Mouse (Mus musculus) embryonic stem cell, embryonic (primary cell): ENCODE results near the gene Zfp652.

ENCODE experiments used
- CTCF ChIA-PET, 4 experiments: fragments of 300-600 bp in 2 of 4; fragments of 350-600 bp in 2 of 4; sonication (Branson Sonifier 250); formaldehyde crosslinking; loops; one replicate each; lab custom pipeline; 2022; ENCODE audit warnings: inconsistent platforms in 2 of 4; lab: Charles Lee
- POLR2A ChIA-PET, 4 experiments: fragments of 300-600 bp in 2 of 4; fragments of 350-600 bp in 2 of 4; sonication (Branson Sonifier 250); formaldehyde crosslinking; loops; one replicate each; lab custom pipeline; 2022; ENCODE audit warnings: antibody characterized with exemption in 4 of 4, inconsistent platforms in 1 of 4; lab: Charles Lee

Gene Zfp652

GRCm38 (mm10) chr11:95771665-95772064 is 59.2 kb downstream of the Zfp652 start:
- ChIA-PET POLR2A (interaction anchor here (0.5 to 3.1 kb wide), 15 partner anchors 9 to 263 kb away, joined by 3 to 12 read pairs (median 3); partner anchors contain the start of gene Phb (in 1 of the 4)), CTCF (interaction anchor here in 3 of 4 experiments (0.9 to 1.5 kb wide), 4 partner anchors 20 to 132 kb away, joined by 3 to 4 read pairs (median 3); no protein-coding TSS in a partner anchor)

- POLR2A ChIA-PET: interaction anchor here in 3 of 4 experiments (0.6 to 3.3 kb wide), 23 partner anchors 8 to 436 kb away, joined by 3 to 13 read pairs (median 3); partner anchors contain the start of genes Fam117a (in 1 of the 3) and Phospho1 (in 1 of the 3)
These were observed 60.8 kb downstream of the Zfp652 start for GRCm38 (mm10) chr11:95773264-95773663.

DNA sequence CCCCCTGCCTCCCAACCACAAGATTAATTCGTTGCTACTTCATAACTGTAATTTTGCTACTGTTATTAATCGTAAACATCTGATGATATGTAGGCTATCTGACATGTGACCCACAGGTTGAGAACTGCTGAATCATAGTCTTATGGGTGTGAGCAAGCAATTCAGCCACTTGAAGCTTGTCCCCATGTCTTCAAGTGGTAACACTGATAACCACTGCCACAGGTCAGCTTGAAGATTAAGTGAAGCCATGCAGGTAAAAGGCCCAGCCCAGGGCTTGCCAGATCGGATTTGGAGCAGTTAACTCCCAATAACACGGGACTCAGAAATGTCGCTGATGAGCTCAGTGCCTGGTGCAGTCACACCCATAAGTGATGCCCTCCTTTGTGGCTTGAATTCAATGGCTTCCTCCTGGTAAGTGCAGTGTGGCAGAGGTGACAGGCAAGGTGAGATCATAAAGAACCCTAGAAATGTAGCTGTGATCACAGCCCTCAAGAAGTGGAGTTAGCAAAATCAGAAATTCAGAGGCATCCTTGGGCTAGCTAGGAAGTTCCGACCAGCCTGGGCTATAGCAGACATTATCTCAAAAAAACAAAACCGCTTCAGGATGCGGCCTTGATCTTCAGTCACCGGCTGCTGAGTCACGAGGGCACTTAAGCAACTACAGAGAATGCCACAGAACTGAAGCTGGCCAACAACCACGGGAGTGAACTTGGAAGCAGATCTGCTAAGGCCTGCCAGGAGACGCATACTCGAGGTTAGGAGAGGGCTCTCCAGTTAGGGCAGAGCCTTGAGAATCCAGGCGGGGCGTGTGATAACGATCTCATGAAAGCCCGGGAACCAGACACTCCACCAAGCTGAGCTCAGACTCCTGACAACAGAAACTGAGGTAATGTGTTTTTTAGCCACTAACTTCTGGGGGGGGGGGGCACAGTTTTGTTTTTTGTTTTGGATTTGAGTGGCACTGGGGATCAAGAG is 65.1 kb downstream of the Zfp652 start:
- POLR2A ChIA-PET: interaction anchor here in 3 of 4 experiments (0.6 to 3.2 kb wide), 23 partner anchors 9 to 745 kb away, joined by 3 to 23 read pairs (median 4); partner anchors contain the start of genes Atp5g1 (in 2 of the 3), Abi3 (in 1 of the 3) and Snf8 (in 1 of the 3)
- CTCF ChIA-PET: interaction anchor here (0.6 to 3.0 kb wide), 15 partner anchors 8 to 936 kb away, joined by 3 to 21 read pairs (median 3); no protein-coding TSS in a partner anchor

More at GRCm38 (mm10) chr11:95773264-95773663, 60.8 kb downstream of the Zfp652 start:
- CTCF ChIA-PET: interaction anchor here in 3 of 4 experiments (0.5 to 1.2 kb wide), 6 partner anchors 13 to 1349 kb away, joined by 3 to 4 read pairs (median 3); no protein-coding TSS in a partner anchor

- POLR2A ChIA-PET: interaction anchor here (0.5 to 3.2 kb wide), 12 partner anchors 10 to 297 kb away, joined by 3 to 23 read pairs (median 4); partner anchors contain the start of genes Abi3 (in 1 of the 4) and Atp5g1 (in 1 of the 4)
- CTCF ChIA-PET: interaction anchor here (0.5 to 3.0 kb wide), 20 partner anchors 8 to 297 kb away, joined by 3 to 21 read pairs (median 3); partner anchors contain the start of gene Atp5g1 (in 1 of the 4)
These were observed 66.4 kb downstream of the Zfp652 start for GRCm38 (mm10) chr11:95778831-95779251.

DNA sequence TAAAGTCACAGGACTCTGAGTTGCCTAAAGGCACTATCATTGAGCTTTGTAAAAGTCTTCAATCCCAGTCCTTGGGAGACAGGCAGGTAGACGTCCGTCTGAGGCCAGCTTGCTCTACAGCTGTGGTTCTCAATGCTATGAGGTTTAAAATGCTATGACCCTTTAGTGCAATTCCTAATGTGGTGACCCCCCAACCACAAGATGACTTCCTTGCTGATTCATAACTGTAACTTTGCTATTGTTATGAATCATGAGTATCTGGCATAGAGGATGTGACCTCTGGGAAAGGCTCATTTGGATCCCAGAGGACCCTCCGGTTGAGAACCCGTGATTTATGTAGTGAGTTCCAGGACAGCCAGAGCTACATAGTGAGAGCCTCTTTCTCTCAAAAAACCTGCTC is 66.9 kb downstream of the Zfp652 start:
- ChIA-PET POLR2A (interaction anchor here in 3 of 4 experiments (0.5 to 3.2 kb wide), 12 partner anchors 11 to 183 kb away, joined by 3 to 23 read pairs (median 4); partner anchors contain the start of gene Abi3 (in 1 of the 3)), CTCF (interaction anchor here (0.5 to 3.0 kb wide), 21 partner anchors 8 to 516 kb away, joined by 3 to 21 read pairs (median 3); no protein-coding TSS in a partner anchor)

GRCm38 (mm10) chr11:95780480-95780879 is 68.0 kb downstream of the Zfp652 start:
- ChIA-PET CTCF (interaction anchor here in 2 of 4 experiments (0.6 to 1.5 kb wide), 3 partner anchors 10 to 1108 kb away, joined by 3 to 7 read pairs (median 4); no protein-coding TSS in a partner anchor), POLR2A (interaction anchor here in 2 of 4 experiments (0.6 to 1.7 kb wide), 6 partner anchors 11 to 160 kb away, joined by 3 to 9 read pairs (median 4); no protein-coding TSS in a partner anchor)

GRCm38 (mm10) chr11:95781557-95781956 is 69.1 kb downstream of the Zfp652 start:
- ChIA-PET CTCF (interaction anchor here in 3 of 4 experiments (0.6 to 1.5 kb wide), 9 partner anchors 11 to 104 kb away, joined by 3 to 7 read pairs (median 3); no protein-coding TSS in a partner anchor), POLR2A (interaction anchor here in 3 of 4 experiments (0.5 to 1.8 kb wide), 29 partner anchors 8 to 467 kb away, joined by 3 to 12 read pairs (median 4); no protein-coding TSS in a partner anchor)

- POLR2A ChIA-PET: interaction anchor here in 2 of 4 experiments (0.6 to 1.6 kb wide), 3 partner anchors 12 to 231 kb away, joined by 3 read pairs; no protein-coding TSS in a partner anchor
- CTCF ChIA-PET: interaction anchor here in 3 of 4 experiments (0.5 to 0.8 kb wide), 4 partner anchors 72 to 360 kb away, joined by 3 to 16 read pairs (median 3); no protein-coding TSS in a partner anchor
These were observed 71.0 kb downstream of the Zfp652 start for GRCm38 (mm10) chr11:95783457-95783856.

GRCm38 (mm10) chr11:95783958-95784357 is 71.5 kb downstream of the Zfp652 start:
- POLR2A ChIA-PET: interaction anchor here in 3 of 4 experiments (0.6 to 2.2 kb wide), 5 partner anchors 8 to 230 kb away, joined by 3 to 11 read pairs (median 3); no protein-coding TSS in a partner anchor
- CTCF ChIA-PET: interaction anchor here (0.5 to 0.8 kb wide), 5 partner anchors 44 to 360 kb away, joined by 3 to 16 read pairs (median 3); no protein-coding TSS in a partner anchor

GRCm38 (mm10) chr11:95785675-95786074 is 73.2 kb downstream of the Zfp652 start:
- POLR2A ChIA-PET: interaction anchor here in 2 of 4 experiments (0.6 to 2.2 kb wide), 6 partner anchors 12 to 320 kb away, joined by 3 to 11 read pairs (median 6); no protein-coding TSS in a partner anchor
- CTCF ChIA-PET: interaction anchor here in 3 of 4 experiments (0.6 to 1.6 kb wide), 9 partner anchors 10 to 154 kb away, joined by 3 to 4 read pairs (median 3); no protein-coding TSS in a partner anchor

- CTCF ChIA-PET: interaction anchor here in 3 of 4 experiments (0.5 to 2.0 kb wide), 16 partner anchors 8 to 306 kb away, joined by 3 to 9 read pairs (median 4); no protein-coding TSS in a partner anchor
These were observed 74.0 kb downstream of the Zfp652 start for GRCm38 (mm10) chr11:95786511-95786910.

GRCm38 (mm10) chr11:95789451-95789891 is 77.0 kb downstream of the Zfp652 start:
- POLR2A ChIA-PET: interaction anchor here in 1 of 4 experiments (1.1 kb wide), 1 partner anchor 8 kb away, joined by 3 read pairs; no protein-coding TSS in a partner anchor
- CTCF ChIA-PET: interaction anchor here in 1 of 4 experiments (1.0 kb wide), 1 partner anchor 10 kb away, joined by 3 read pairs; no protein-coding TSS in a partner anchor

More at GRCm38 (mm10) chr11:95786511-95786910, 74.0 kb downstream of the Zfp652 start:
- POLR2A ChIA-PET: interaction anchor here in 2 of 4 experiments (0.8 to 1.3 kb wide), 5 partner anchors 11 to 243 kb away, joined by 3 to 7 read pairs (median 3); no protein-coding TSS in a partner anchor

- POLR2A ChIA-PET: interaction anchor here in 2 of 4 experiments (1.8 to 2.2 kb wide), 3 partner anchors 10 to 13 kb away, joined by 3 to 9 read pairs (median 4); no protein-coding TSS in a partner anchor
These were observed 79.3 kb downstream of the Zfp652 start for GRCm38 (mm10) chr11:95791787-95792186.

DNA sequence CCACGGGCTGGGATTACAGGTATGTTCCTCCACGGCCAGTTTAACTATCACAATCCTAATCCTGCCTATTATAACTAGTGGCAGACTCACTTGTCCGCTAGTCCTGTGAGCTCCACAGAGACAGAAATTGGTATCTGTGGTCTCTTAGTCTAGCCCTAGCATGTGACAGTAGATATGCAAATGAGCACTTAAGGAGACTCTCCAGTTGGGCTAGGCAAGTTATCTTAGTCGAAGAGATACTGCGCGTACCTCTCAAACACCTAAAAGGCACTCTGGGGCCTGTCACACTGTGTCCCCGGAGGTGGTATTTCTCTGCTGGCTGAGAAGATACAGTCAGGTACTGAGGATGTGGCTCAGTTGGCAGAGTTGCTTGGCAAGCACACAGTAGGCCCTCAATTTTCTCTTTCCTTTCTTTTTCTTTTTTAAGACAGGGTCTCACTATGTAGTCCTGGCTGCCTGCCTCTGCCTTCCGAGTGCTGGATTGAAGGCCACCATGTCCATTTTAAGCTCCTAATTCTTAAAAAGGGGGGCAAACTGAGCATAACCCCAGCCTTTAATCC is 80.6 kb downstream of the Zfp652 start:
- ChIA-PET POLR2A (interaction anchor here in 2 of 4 experiments (0.6 to 2.2 kb wide), 6 partner anchors 9 to 225 kb away, joined by 3 to 5 read pairs (median 3); no protein-coding TSS in a partner anchor), CTCF (interaction anchor here in 1 of 4 experiments (1.0 kb wide), 1 partner anchor 14 kb away, joined by 3 read pairs; no protein-coding TSS in a partner anchor)

More at GRCm38 (mm10) chr11:95791787-95792186, 79.3 kb downstream of the Zfp652 start:
- CTCF ChIA-PET: no interaction called here

DNA sequence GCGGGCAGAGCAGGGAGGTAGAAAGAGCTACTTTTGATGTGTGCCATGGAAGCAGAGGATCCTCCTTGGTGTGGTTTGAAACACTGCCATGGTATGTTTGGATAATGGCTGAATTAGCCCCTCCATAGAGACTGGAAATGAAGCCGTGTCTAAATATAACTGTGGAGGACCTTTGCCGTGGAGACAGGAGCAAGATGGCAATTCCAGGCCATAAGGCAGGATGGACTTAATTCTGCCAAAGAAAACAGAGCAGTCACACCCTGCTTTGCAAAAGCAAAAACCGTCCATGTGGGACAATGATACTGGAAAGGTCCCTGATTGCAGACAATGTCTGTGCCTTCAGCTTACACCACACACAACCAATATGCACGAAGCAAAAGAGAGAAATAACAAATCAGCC is 81.7 kb downstream of the Zfp652 start:
- CTCF ChIA-PET: interaction anchor here in 1 of 4 experiments (0.6 kb wide), 1 partner anchor 14 kb away, joined by 3 read pairs; no protein-coding TSS in a partner anchor
- POLR2A ChIA-PET: interaction anchor here in 2 of 4 experiments (0.7 to 1.3 kb wide), 2 partner anchors 9 to 348 kb away, joined by 3 read pairs; no protein-coding TSS in a partner anchor

DNA sequence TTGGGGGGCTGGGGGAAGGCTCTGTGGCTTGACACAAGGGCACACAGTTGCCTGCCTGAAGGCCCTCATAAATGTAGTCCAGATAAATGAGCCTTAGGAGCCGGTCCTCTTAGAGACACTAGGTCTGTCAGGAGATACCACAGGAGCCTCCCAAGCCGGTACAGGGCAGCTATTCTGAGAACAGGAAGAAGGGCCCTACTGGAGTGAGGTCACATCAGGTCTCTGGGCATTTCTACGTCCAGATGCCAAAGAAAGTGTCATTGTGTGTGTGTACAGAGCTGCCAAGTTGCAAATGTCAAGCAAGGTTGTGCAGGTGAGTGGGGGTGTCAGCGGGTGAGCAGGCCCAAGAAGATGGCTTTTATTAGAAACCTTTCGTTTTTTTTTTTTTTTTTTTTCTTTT is 83.1 kb downstream of the Zfp652 start:
- ChIA-PET POLR2A (interaction anchor here in 2 of 4 experiments (0.7 to 2.0 kb wide), 4 partner anchors 9 to 249 kb away, joined by 3 to 6 read pairs (median 3); no protein-coding TSS in a partner anchor), CTCF (interaction anchor here in 2 of 4 experiments (0.7 to 1.1 kb wide), 2 partner anchors 17 to 484 kb away, joined by 3 to 15 read pairs; no protein-coding TSS in a partner anchor)
